Mouse (Mus musculus): ENCODE measurements around the gene Adcy2.

GRCm38 (mm10) chr13:68960513-68960912, 38.8 kb downstream of the Adcy2 start:
- TF ChIP-seq POLR2A (IDR thresholded peaks at IDR 0.05; ENCODE audit: extremely low read depth, insufficient read depth, low read length) (no peak), CTCF (IDR thresholded peaks at IDR 0.05; ENCODE audit: extremely low read depth, insufficient read depth, low read length) (no peak)

All from cortical plate, adult 2 months (tissue).